Mouse (Mus musculus): ENCODE data around the gene Aagab.

GRCm38 (mm10) chr9:63690511-63690910 lies 88.1 kb downstream of the Aagab start:
- TF ChIP-seq CTCF (IDR thresholded peaks at IDR 0.05; ENCODE audit: low read depth) (no peak), EP300 (IDR thresholded peaks at IDR 0.05; ENCODE audit: low read depth) (no peak)
